ENCODE assay signal across 8 mouse cellular contexts in genomic region chr8:111889931-111890910, GRCm38 (mm10). TPM values are rescaled to one million over a fixed set of nuclear protein-coding genes. Genes with fewer than 3 reads are reported as not detected.
DNase-seq lines count a peak whose midpoint lies in the region; ATAC-seq and TF ChIP-seq lines count a peak whose summit lies in the region.

No protein-coding gene starts in this region.

- TF ChIP-seq CTCF in heart, adult 2 months (IDR thresholded peaks at IDR 0.05), result no peak

- H3K4me2 ChIP-seq in liver, embryonic 13.5 days, result 0 out of 2 replicates have a peak overlapping the region, but pooled peaks have one; percentile 12

- H3K27me3 ChIP-seq in heart, embryonic 10.5 days (ENCODE audit: insufficient read depth, poor library complexity, severe bottlenecking), result peaks cover 57% of the 10 kb centered on the region
- peaks cover 10% of the 10 kb centered on the region for H3K27me3 ChIP-seq in heart, adult 2 months (ENCODE audit: control insufficient read depth, insufficient read depth, low read length)
- peaks cover 65% of the 10 kb centered on the region for H3K27me3 ChIP-seq in forebrain, embryonic 10.5 days (ENCODE audit: poor library complexity, severe bottlenecking)
- peaks cover 51% of the 10 kb centered on the region for H3K27me3 ChIP-seq in liver, embryonic 13.5 days

- no peaks in the 10 kb centered on the region for H3K36me3 ChIP-seq in heart, embryonic 10.5 days
- no peaks in the 10 kb centered on the region for H3K36me3 ChIP-seq in heart, adult 2 months (ENCODE audit: control insufficient read depth, insufficient read depth, low read length)
- H3K36me3 ChIP-seq in forebrain, embryonic 10.5 days (replicated peaks), result no peaks in the 10 kb centered on the region
- no peaks in the 10 kb centered on the region for H3K36me3 ChIP-seq in liver, embryonic 13.5 days

- intact Hi-C loops in heart, adult 2 months (cut with DNase I), result no loop called here

- no peak overlapping the region for H3K9ac ChIP-seq in heart, adult 2 months (ENCODE audit: low read depth, low read length)
- H3K9ac ChIP-seq in liver, embryonic 13.5 days, result no peak overlapping the region

- no peaks in the 10 kb centered on the region for H3K9me3 ChIP-seq in heart, embryonic 10.5 days
- no peaks in the 10 kb centered on the region for H3K9me3 ChIP-seq in forebrain, embryonic 10.5 days
- H3K9me3 ChIP-seq in liver, embryonic 13.5 days (replicated peaks), result no peaks in the 10 kb centered on the region

- peak overlapping the region; percentile 52 for H3K4me3 ChIP-seq in heart, embryonic 10.5 days
- no peak overlapping the region for H3K4me3 ChIP-seq in heart, adult 2 months
- H3K4me3 ChIP-seq in forebrain, embryonic 10.5 days, result peak overlapping the region; percentile 40
- H3K4me3 ChIP-seq in liver, embryonic 13.5 days (replicated peaks), result no peak overlapping the region

- H3K27ac ChIP-seq in heart, embryonic 10.5 days, result 0 out of 2 replicates have a peak overlapping the region, but pooled peaks have one; percentile 36
- no peak overlapping the region for H3K27ac ChIP-seq in heart, adult 2 months
- H3K27ac ChIP-seq in forebrain, embryonic 10.5 days, result no peak overlapping the region
- H3K27ac ChIP-seq in liver, embryonic 13.5 days, result no peak overlapping the region

- no peak for ATAC-seq in liver, embryonic 13.5 days (ENCODE audit: low read depth)
- no peak for ATAC-seq in inflammation-experienced regulatory T-cells, adult 6 months

- no peak for DNase-seq in heart, embryonic 10.5 days (ENCODE audit: low spot score)
- DNase-seq in heart, adult 2 months, result no peak
- DNase-seq in ES-CJ7 (ENCODE audit: low read depth, low spot score), result peak; percentile 61
- DNase-seq in forebrain, embryonic 10.5 days (ENCODE audit: extremely low spot score, low spot score), result no peak
- DNase-seq in liver, embryonic 13.5 days, result no peak
- DNase-seq in layer of hippocampus, adult 9-10 months (ENCODE audit: low spot score), result no peak
- DNase-seq in ovary, postnatal 14 days (ENCODE audit: low spot score), result no peak

- WGBS in heart, embryonic 10.5 days, result 12% methylated on average over 86 of the region's 86 CpGs
- WGBS in heart, adult 2 months, result 14% methylated on average over 86 of the region's 86 CpGs
- 12% methylated on average over 86 of the region's 86 CpGs for WGBS in forebrain, embryonic 10.5 days
- WGBS in liver, embryonic 13.5 days (ENCODE audit: insufficient replicate concordance), result 16% methylated on average over 86 of the region's 86 CpGs

- no peak for TF ChIP-seq POLR2A in heart, adult 2 months (IDR thresholded peaks at IDR 0.05; ENCODE audit: insufficient read depth, low read depth, low read length)

- H3K79me2 ChIP-seq in heart, adult 2 months (replicated peaks; ENCODE audit: control insufficient read depth, insufficient read depth, low read length), result no peaks in the 10 kb centered on the region

- no peak for TF ChIP-seq EP300 in heart, adult 2 months (IDR thresholded peaks at IDR 0.05; ENCODE audit: insufficient read depth, low read depth, low read length)

- peaks cover 18% of the 10 kb centered on the region for H3K4me1 ChIP-seq in heart, embryonic 10.5 days
- no peaks in the 10 kb centered on the region for H3K4me1 ChIP-seq in heart, adult 2 months (ENCODE audit: control insufficient read depth, insufficient read depth, low read length)
- H3K4me1 ChIP-seq in forebrain, embryonic 10.5 days, result peaks cover 16% of the 10 kb centered on the region
- peaks cover 23% of the 10 kb centered on the region for H3K4me1 ChIP-seq in liver, embryonic 13.5 days (replicated peaks)

RNA-seq across cellular contexts. Expression of gene Tmem170, which starts 13.7 kb away (rescaled TPM):
- polyA plus RNA-seq in heart, embryonic 10.5 days (2016; fragmentation: Nextera tagmentation; extraction: Ambion mirVana), result 5.1 and 7.4 TPM in 2 replicates
- total RNA-seq in heart, adult 2 months (2021), result 1 to 10 TPM; 2.7 to 2.9 TPM
- 2.1 and 2.9 TPM in 2 replicates for polyA plus RNA-seq in heart, adult 2 months (2012; rRNA removed)
- 9.1 and 11.8 TPM in 2 replicates for polyA plus RNA-seq in forebrain, embryonic 10.5 days (2016; fragmentation: Nextera tagmentation; extraction: Ambion mirVana)
- polyA plus RNA-seq in liver, embryonic 13.5 days (2015; fragmentation: Nextera tagmentation; extraction: Ambion mirVana), result 4.3 and 5.4 TPM in 2 replicates
- polyA plus RNA-seq in inflammation-experienced regulatory T-cells, adult 6 months (2017; shearing (Covaris generic)), result 1 to 10 TPM; 5.2 to 7.5 (median 7.2) TPM

RNA-seq across cellular contexts. Expression of gene Chst5, which starts 20.0 kb away (rescaled TPM):
- polyA plus RNA-seq in heart, embryonic 10.5 days (2016; fragmentation: Nextera tagmentation; extraction: Ambion mirVana), result 0.91 and 2.9 TPM in 2 replicates
- total RNA-seq in heart, adult 2 months (2021), result not detected
- not detected in 2 replicates for polyA plus RNA-seq in heart, adult 2 months (2012; rRNA removed)
- 1.4 and 1.7 TPM in 2 replicates for polyA plus RNA-seq in forebrain, embryonic 10.5 days (2016; fragmentation: Nextera tagmentation; extraction: Ambion mirVana)
- 0.06 TPM in 1 of 2 replicates, not detected in the other for polyA plus RNA-seq in liver, embryonic 13.5 days (2015; fragmentation: Nextera tagmentation; extraction: Ambion mirVana)
- polyA plus RNA-seq in inflammation-experienced regulatory T-cells, adult 6 months (2017; shearing (Covaris generic)), result not detected

RNA-seq across cellular contexts. Expression of gene Cfdp1, which starts 36.1 kb away (rescaled TPM):
- 155 and 217 TPM in 2 replicates for polyA plus RNA-seq in heart, embryonic 10.5 days (2016; fragmentation: Nextera tagmentation; extraction: Ambion mirVana)
- 10 to 100 TPM; 32.7 to 34.4 TPM for total RNA-seq in heart, adult 2 months (2021)
- 5.6 and 11.6 TPM in 2 replicates for polyA plus RNA-seq in heart, adult 2 months (2012; rRNA removed)
- polyA plus RNA-seq in forebrain, embryonic 10.5 days (2016; fragmentation: Nextera tagmentation; extraction: Ambion mirVana), result 234 and 248 TPM in 2 replicates
- 113 and 136 TPM in 2 replicates for polyA plus RNA-seq in liver, embryonic 13.5 days (2015; fragmentation: Nextera tagmentation; extraction: Ambion mirVana)
- polyA plus RNA-seq in inflammation-experienced regulatory T-cells, adult 6 months (2017; shearing (Covaris generic)), result 100 to 1,000 TPM; 110 to 121 (median 120) TPM

RNA-seq across cellular contexts. Expression of gene Tmem231, which starts 43.5 kb away (rescaled TPM):
- polyA plus RNA-seq in heart, embryonic 10.5 days (2016; fragmentation: Nextera tagmentation; extraction: Ambion mirVana), result 6.2 and 8.2 TPM in 2 replicates
- 1 to 10 TPM; 2.1 to 2.6 TPM for total RNA-seq in heart, adult 2 months (2021)
- polyA plus RNA-seq in heart, adult 2 months (2012; rRNA removed), result 2.1 and 3.0 TPM in 2 replicates
- 23.1 and 23.2 TPM in 2 replicates for polyA plus RNA-seq in forebrain, embryonic 10.5 days (2016; fragmentation: Nextera tagmentation; extraction: Ambion mirVana)
- 2.1 and 2.6 TPM in 2 replicates for polyA plus RNA-seq in liver, embryonic 13.5 days (2015; fragmentation: Nextera tagmentation; extraction: Ambion mirVana)
- 1 to 10 TPM in 2 of 3 experiments, under 1 TPM in 1; 0.97 to 2.0 (median 1.7) TPM for polyA plus RNA-seq in inflammation-experienced regulatory T-cells, adult 6 months (2017; shearing (Covaris generic))

RNA-seq across cellular contexts. Expression of gene Gabarapl2, which starts 50.3 kb away (rescaled TPM):
- polyA plus RNA-seq in heart, embryonic 10.5 days (2016; fragmentation: Nextera tagmentation; extraction: Ambion mirVana), result 172 and 178 TPM in 2 replicates
- 100 to 1,000 TPM; 129 to 131 TPM for total RNA-seq in heart, adult 2 months (2021)
- 52.2 and 94.2 TPM in 2 replicates for polyA plus RNA-seq in heart, adult 2 months (2012; rRNA removed)
- polyA plus RNA-seq in forebrain, embryonic 10.5 days (2016; fragmentation: Nextera tagmentation; extraction: Ambion mirVana), result 204 and 213 TPM in 2 replicates
- polyA plus RNA-seq in liver, embryonic 13.5 days (2015; fragmentation: Nextera tagmentation; extraction: Ambion mirVana), result 185 and 197 TPM in 2 replicates
- 100 to 1,000 TPM; 252 to 286 (median 255) TPM for polyA plus RNA-seq in inflammation-experienced regulatory T-cells, adult 6 months (2017; shearing (Covaris generic))

Comparison
In these comparisons a context has a peak if more than half of its experiments do, and no peak if none do; other contexts are left out.
1. H3K4me3 ChIP-seq: peak in heart, embryonic 10.5 days (single experiment) and forebrain, embryonic 10.5 days (single experiment); none in heart, adult 2 months (single experiment) and liver, embryonic 13.5 days (single experiment).